Mouse (Mus musculus): ENCODE data around the gene Gm2042. TPM values are rescaled to one million over a fixed set of nuclear protein-coding genes. Genes with fewer than 3 reads are reported as not detected.

Gm2042 gene
- total RNA-seq (2023), result not detected

GRCm38 (mm10) chr12:87953780-87954179, at the start of gene Gm2042:
Gene Gm2042 (plus strand): TSS chr12:87954080.

GRCm38 (mm10) chr12:87919721-87920120, 34.2 kb upstream of the Gm2042 start, which contains the start of gene Gm2035:
Gene Gm2035 (minus strand): TSS chr12:87919857.

Other genes starting within 250 kb of the Gm2042 start
- gene Gm21319, start 178.3 kb upstream of the Gm2042 start, total RNA-seq (2023), result not detected
- not detected for gene Gm21936, start 158.6 kb upstream of the Gm2042 start, total RNA-seq (2023)
- not detected for gene BB287469, start 137.5 kb upstream of the Gm2042 start, total RNA-seq (2023)
- not detected for gene Gm2001, start 111.7 kb upstream of the Gm2042 start, total RNA-seq (2023)
- gene Gm2016, start 80.0 kb upstream of the Gm2042 start, total RNA-seq (2023), result not detected
- gene Gm2022, start 58.7 kb upstream of the Gm2042 start, total RNA-seq (2023), result not detected
- gene Gm2035, start 34.2 kb upstream of the Gm2042 start, total RNA-seq (2023), result not detected
- not detected for gene Gm2075, start 57.8 kb downstream of the Gm2042 start, total RNA-seq (2023)
- not detected for gene Gm6803, start 64.7 kb downstream of the Gm2042 start, total RNA-seq (2023)
- not detected for gene Gm2056, start 72.9 kb downstream of the Gm2042 start, total RNA-seq (2023)
- gene Gm16368, start 129.6 kb downstream of the Gm2042 start, total RNA-seq (2023), result not detected
- gene Gm10436, start 228.0 kb downstream of the Gm2042 start, total RNA-seq (2023), result not detected